Mouse (Mus musculus) erythroblast, embryonic 14.5 days (primary cell): ENCODE results near the gene Fam43b.

Experiments used
- GATA1 ChIP-seq: IDR thresholded peaks from 2 replicates; pipeline ENCODE4 v1.6.1; 2012; ENCODE audit warnings: low read length, inconsistent platforms, mixed read lengths
- TAL1 ChIP-seq: IDR thresholded peaks from 3 replicates; pipeline ENCODE4 v1.6.1; 2012; ENCODE audit warnings: low read length, inconsistent platforms, mixed read lengths

DNA sequence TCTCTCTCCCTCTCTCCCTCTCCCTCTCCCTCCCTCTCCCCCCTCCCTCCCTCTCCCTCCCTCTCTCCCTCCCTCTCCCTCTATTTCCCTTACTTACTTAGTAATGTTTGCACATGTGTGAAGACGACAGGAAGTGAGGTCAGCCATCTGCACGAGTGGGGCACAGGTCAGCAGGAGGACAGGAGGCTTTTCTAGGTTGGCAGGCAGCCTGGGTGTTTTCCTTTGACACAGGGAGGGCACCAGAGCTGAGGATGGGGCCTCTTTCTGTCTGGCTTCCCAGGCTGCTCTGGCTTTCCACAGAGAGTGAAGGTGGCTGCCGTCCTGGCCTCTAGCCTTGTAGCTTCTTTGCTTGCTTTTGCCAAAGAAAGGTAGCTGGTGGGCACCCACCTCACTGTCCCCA lies 43.7 kb upstream of the Fam43b start:
- no peak for TF ChIP-seq GATA1
- TF ChIP-seq TAL1: no peak
